Mouse (Mus musculus): Measurements from ENCODE around the gene Snip1. TPM values are rescaled to one million over a fixed set of nuclear protein-coding genes. Genes with fewer than 3 reads are reported as not detected.

Gene Snip1
- polyA plus RNA-seq, 1 experiment from 2014 or later, result 43.1 TPM

DNA sequence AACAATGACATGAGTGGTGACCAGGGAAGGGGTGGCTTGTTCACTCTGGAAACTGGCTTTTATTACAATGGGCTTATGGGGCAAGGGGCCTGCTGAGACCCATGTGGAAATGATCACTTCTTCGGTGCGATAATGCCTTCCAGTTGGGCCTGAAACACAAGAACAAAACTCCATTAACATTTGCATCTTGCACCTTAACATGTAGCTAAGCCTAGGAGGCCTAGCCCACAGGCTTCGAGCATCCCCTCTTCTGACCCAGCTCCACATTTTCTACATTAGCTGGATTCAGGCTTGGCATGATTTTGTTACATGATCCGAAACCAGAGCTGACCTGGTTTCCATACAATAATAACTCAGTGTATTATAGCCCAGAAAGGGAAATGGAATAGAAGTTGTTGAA is 10.0 kb upstream of the Snip1 start:
- peak overlapping the region; percentile 41; the same call in 1 of the 2 replicates for H3K27ac ChIP-seq (replicated peaks; ENCODE audit: low read depth, low read length)

GRCm38 (mm10) chr4:125057273-125057672 is 9.2 kb upstream of the Snip1 start:
- H3K4me3 ChIP-seq (ENCODE audit: low read depth, low read length), result no peak overlapping the region
- no peak overlapping the region for H3K27ac ChIP-seq (replicated peaks; ENCODE audit: low read depth, low read length)
- no peak for DNase-seq (ENCODE audit: low spot score)
- H3K4me1 ChIP-seq (ENCODE audit: control insufficient read depth, insufficient read depth, low read length), result no peaks in the 10 kb centered on the region; the same call in 1 of the 2 replicates
- H3K4me2 ChIP-seq (ENCODE audit: low read depth, low read length), result no peak overlapping the region
- 0 out of 2 replicates have a peak, but pooled peaks have one; percentile 7 for ATAC-seq (replicated peaks; ENCODE audit: insufficient number of reproducible peaks, low FRiP score, low TSS enrichment, low read depth)
- H3K9ac ChIP-seq (replicated peaks; ENCODE audit: low read length), result no peak overlapping the region
- H3K27me3 ChIP-seq (ENCODE audit: control insufficient read depth, insufficient read depth, low read length), result no peaks in the 10 kb centered on the region
- no peaks in the 10 kb centered on the region; the same call in none of the 2 replicates for H3K36me3 ChIP-seq (replicated peaks; ENCODE audit: control insufficient read depth, insufficient read depth, low read depth, low read length)
- no peaks in the 10 kb centered on the region for H3K9me3 ChIP-seq (replicated peaks; ENCODE audit: control insufficient read depth, low read length)
- WGBS, result 39% methylated on average over 3 of the region's 3 CpGs

More for the DNA sequence above, 10.0 kb upstream of the Snip1 start:
- Histone ChIP-seq H3K4me2 (ENCODE audit: low read depth, low read length) (no peak overlapping the region), H3K9ac (replicated peaks; ENCODE audit: low read length) (no peak overlapping the region), H3K9me3 (replicated peaks; ENCODE audit: control insufficient read depth, low read length) (no peaks in the 10 kb centered on the region), H3K27me3 (ENCODE audit: control insufficient read depth, insufficient read depth, low read length) (no peaks in the 10 kb centered on the region), H3K4me3 (ENCODE audit: low read depth, low read length) (no peak overlapping the region), H3K4me1 (ENCODE audit: control insufficient read depth, insufficient read depth, low read length) (no peaks in the 10 kb centered on the region; the same call in 1 of the 2 replicates), H3K36me3 (replicated peaks; ENCODE audit: control insufficient read depth, insufficient read depth, low read depth, low read length) (no peaks in the 10 kb centered on the region; the same call in none of the 2 replicates)
- peak; percentile 75 for DNase-seq (ENCODE audit: low spot score)
- WGBS, result 37% methylated on average over 4 of the region's 4 CpGs
- peak; percentile 17; the same call in 1 of the 2 replicates for ATAC-seq (replicated peaks; ENCODE audit: insufficient number of reproducible peaks, low FRiP score, low TSS enrichment, low read depth)

DNA sequence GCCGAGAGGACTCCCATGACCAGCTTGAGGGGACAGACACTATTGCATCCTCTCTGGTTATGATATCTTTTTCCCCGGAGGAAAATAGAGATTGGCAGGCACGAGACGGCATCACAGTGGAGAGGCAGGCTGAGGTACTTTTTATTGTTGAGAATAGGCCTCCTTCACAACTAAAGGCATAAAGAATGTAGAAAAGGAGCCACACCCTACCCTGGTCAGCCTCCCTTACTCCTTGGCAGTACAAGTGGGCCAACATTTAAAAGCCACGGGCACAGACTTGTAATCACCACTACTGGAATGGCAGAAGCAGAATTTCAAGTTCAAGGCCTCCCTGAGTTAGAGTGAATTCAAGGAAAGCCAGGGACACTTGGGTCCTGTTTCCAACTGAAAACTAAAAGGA is 8.4 kb upstream of the Snip1 start:
- Histone ChIP-seq H3K4me3 (ENCODE audit: low read depth, low read length) (no peak overlapping the region), H3K27me3 (ENCODE audit: control insufficient read depth, insufficient read depth, low read length) (no peaks in the 10 kb centered on the region), H3K9me3 (replicated peaks; ENCODE audit: control insufficient read depth, low read length) (no peaks in the 10 kb centered on the region), H3K4me1 (ENCODE audit: control insufficient read depth, insufficient read depth, low read length) (no peaks in the 10 kb centered on the region; the same call in 1 of the 2 replicates), H3K36me3 (replicated peaks; ENCODE audit: control insufficient read depth, insufficient read depth, low read depth, low read length) (no peaks in the 10 kb centered on the region; the same call in 1 of the 2 replicates), H3K27ac (replicated peaks; ENCODE audit: low read depth, low read length) (no peak overlapping the region), H3K4me2 (ENCODE audit: low read depth, low read length) (no peak overlapping the region), H3K9ac (replicated peaks; ENCODE audit: low read length) (no peak overlapping the region)
- WGBS, result 51% methylated on average over 5 of the region's 5 CpGs
- ATAC-seq (replicated peaks; ENCODE audit: insufficient number of reproducible peaks, low FRiP score, low TSS enrichment, low read depth), result 0 out of 2 replicates have a peak, but pooled peaks have one; percentile 27
- DNase-seq (ENCODE audit: low spot score), result no peak

GRCm38 (mm10) chr4:125059025-125059424 is 7.4 kb upstream of the Snip1 start:
- H3K9ac ChIP-seq (replicated peaks; ENCODE audit: low read length), result no peak overlapping the region
- H3K27me3 ChIP-seq (ENCODE audit: control insufficient read depth, insufficient read depth, low read length), result no peaks in the 10 kb centered on the region
- no peak overlapping the region for H3K27ac ChIP-seq (replicated peaks; ENCODE audit: low read depth, low read length)
- no peaks in the 10 kb centered on the region for H3K9me3 ChIP-seq (replicated peaks; ENCODE audit: control insufficient read depth, low read length)
- H3K4me3 ChIP-seq (ENCODE audit: low read depth, low read length), result no peak overlapping the region
- peak; percentile 64; the same call in 1 of the 2 replicates for ATAC-seq (replicated peaks; ENCODE audit: insufficient number of reproducible peaks, low FRiP score, low TSS enrichment, low read depth)
- no peaks in the 10 kb centered on the region; the same call in 1 of the 2 replicates for H3K36me3 ChIP-seq (replicated peaks; ENCODE audit: control insufficient read depth, insufficient read depth, low read depth, low read length)
- no peaks in the 10 kb centered on the region; the same call in 1 of the 2 replicates for H3K4me1 ChIP-seq (ENCODE audit: control insufficient read depth, insufficient read depth, low read length)
- peak; percentile 80 for DNase-seq (ENCODE audit: low spot score)
- 2% methylated on average over 8 of the region's 8 CpGs for WGBS
- H3K4me2 ChIP-seq (ENCODE audit: low read depth, low read length), result peak overlapping the region; percentile 36

DNA sequence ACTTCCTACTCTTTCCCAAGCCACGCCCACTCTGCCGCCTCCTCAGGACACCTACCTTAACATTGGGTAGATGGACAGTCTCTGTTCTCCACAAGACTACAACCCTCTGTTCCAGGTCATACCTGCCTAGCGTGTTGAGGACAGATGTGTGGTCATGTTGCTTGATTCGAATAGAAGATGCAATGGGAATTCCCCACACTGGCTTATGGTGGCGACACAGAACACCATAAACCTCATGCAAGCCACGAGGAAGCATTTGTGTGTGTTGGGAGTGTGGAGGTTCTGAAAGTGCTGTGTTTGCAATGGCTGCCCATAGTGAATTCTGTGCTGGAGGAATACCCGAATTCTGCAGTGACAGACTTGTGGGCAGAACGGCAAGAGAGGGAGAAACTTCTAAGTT is 2.6 kb upstream of the Snip1 start:
- DNase-seq (ENCODE audit: low spot score), result no peak
- no peaks in the 10 kb centered on the region for H3K4me1 ChIP-seq (ENCODE audit: control insufficient read depth, insufficient read depth, low read length)
- 73% methylated on average over 8 of the region's 8 CpGs for WGBS
- no peak overlapping the region for H3K4me2 ChIP-seq (ENCODE audit: low read depth, low read length)
- peaks cover 2% of the 10 kb centered on the region; the same call in 1 of the 2 replicates for H3K36me3 ChIP-seq (replicated peaks; ENCODE audit: control insufficient read depth, insufficient read depth, low read depth, low read length)
- no peak overlapping the region for H3K27ac ChIP-seq (replicated peaks; ENCODE audit: low read depth, low read length)
- no peak for ATAC-seq (replicated peaks; ENCODE audit: insufficient number of reproducible peaks, low FRiP score, low TSS enrichment, low read depth)
- no peaks in the 10 kb centered on the region for H3K9me3 ChIP-seq (replicated peaks; ENCODE audit: control insufficient read depth, low read length)
- H3K4me3 ChIP-seq (ENCODE audit: low read depth, low read length), result no peak overlapping the region
- no peaks in the 10 kb centered on the region for H3K27me3 ChIP-seq (ENCODE audit: control insufficient read depth, insufficient read depth, low read length)
- no peak overlapping the region for H3K9ac ChIP-seq (replicated peaks; ENCODE audit: low read length)

GRCm38 (mm10) chr4:125065517-125066307 is 760 bp upstream of the Snip1 start, which contains the start of gene Dnali1:
TSS of gene Dnali1 (minus strand) at chr4:125065703.
- Histone ChIP-seq H3K4me2 (ENCODE audit: low read depth, low read length) (peak within 1 kb of the TSS; percentile 71), H3K4me1 (ENCODE audit: control insufficient read depth, insufficient read depth, low read length) (no peaks in the 10 kb centered on the region), H3K9ac (replicated peaks; ENCODE audit: low read length) (peak within 1 kb of the TSS; percentile 84), H3K27ac (replicated peaks; ENCODE audit: low read depth, low read length) (0 out of 2 replicates have a peak within 1 kb of the TSS, but pooled peaks have one; percentile 13), H3K4me3 (ENCODE audit: low read depth, low read length) (peak within 1 kb of the TSS; percentile 99), H3K27me3 (ENCODE audit: control insufficient read depth, insufficient read depth, low read length) (no peaks in the 10 kb centered on the region), H3K9me3 (replicated peaks; ENCODE audit: control insufficient read depth, low read length) (no peaks in the 10 kb centered on the region), H3K36me3 (replicated peaks; ENCODE audit: control insufficient read depth, insufficient read depth, low read depth, low read length) (peaks cover 5% of the 10 kb centered on the region; the same call in 1 of the 2 replicates)
- DNase-seq (ENCODE audit: low spot score) (peak; percentile 79), ATAC-seq (replicated peaks; ENCODE audit: insufficient number of reproducible peaks, low FRiP score, low TSS enrichment, low read depth) (no peak)
- WGBS, result 3% methylated on average over 26 of the region's 26 CpGs

- ATAC-seq (replicated peaks; ENCODE audit: insufficient number of reproducible peaks, low FRiP score, low TSS enrichment, low read depth), result no peak
- H3K4me2 ChIP-seq (ENCODE audit: low read depth, low read length), result no peak overlapping the region
- no peak overlapping the region for H3K27ac ChIP-seq (replicated peaks; ENCODE audit: low read depth, low read length)
- no peak overlapping the region for H3K4me3 ChIP-seq (ENCODE audit: low read depth, low read length)
- no peak overlapping the region for H3K9ac ChIP-seq (replicated peaks; ENCODE audit: low read length)
- 92% methylated on average over 2 of the region's 2 CpGs for WGBS
- no peaks in the 10 kb centered on the region for H3K4me1 ChIP-seq (ENCODE audit: control insufficient read depth, insufficient read depth, low read length)
- H3K36me3 ChIP-seq (replicated peaks; ENCODE audit: control insufficient read depth, insufficient read depth, low read depth, low read length), result peaks cover 2% of the 10 kb centered on the region
- no peak for DNase-seq (ENCODE audit: low spot score)
- H3K27me3 ChIP-seq (ENCODE audit: control insufficient read depth, insufficient read depth, low read length), result no peaks in the 10 kb centered on the region
- no peaks in the 10 kb centered on the region for H3K9me3 ChIP-seq (replicated peaks; ENCODE audit: control insufficient read depth, low read length)
Measured at GRCm38 (mm10) chr4:125077700-125078099, 11.2 kb downstream of the Snip1 start.

DNA sequence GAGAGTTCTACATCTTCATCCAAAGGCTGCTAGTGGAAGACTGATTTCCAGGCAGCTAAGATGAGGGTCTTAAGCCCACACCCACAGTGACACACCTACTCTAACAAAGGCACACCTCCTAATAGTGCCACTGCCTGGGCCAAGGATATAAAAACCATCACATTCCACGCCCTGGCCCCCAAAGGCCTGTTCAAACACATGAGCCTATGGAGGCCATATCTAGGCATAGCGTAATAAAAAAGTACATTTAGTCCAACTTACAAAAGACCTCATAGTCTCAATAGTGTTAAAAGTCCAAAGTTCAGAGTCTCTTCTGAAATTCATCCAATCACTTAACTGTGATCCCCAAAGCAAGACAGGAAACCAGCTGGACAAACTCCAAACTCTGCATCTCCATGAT is 12.2 kb downstream of the Snip1 start:
- H3K27me3 ChIP-seq (ENCODE audit: control insufficient read depth, insufficient read depth, low read length), result no peaks in the 10 kb centered on the region

More for the DNA sequence above, 12.2 kb downstream of the Snip1 start:
- DNase-seq (ENCODE audit: low spot score) (no peak), ATAC-seq (replicated peaks; ENCODE audit: insufficient number of reproducible peaks, low FRiP score, low TSS enrichment, low read depth) (no peak)
- Histone ChIP-seq H3K9me3 (replicated peaks; ENCODE audit: control insufficient read depth, low read length) (no peaks in the 10 kb centered on the region), H3K36me3 (replicated peaks; ENCODE audit: control insufficient read depth, insufficient read depth, low read depth, low read length) (no peaks in the 10 kb centered on the region; the same call in none of the 2 replicates), H3K4me3 (ENCODE audit: low read depth, low read length) (no peak overlapping the region), H3K9ac (replicated peaks; ENCODE audit: low read length) (no peak overlapping the region), H3K27ac (replicated peaks; ENCODE audit: low read depth, low read length) (no peak overlapping the region), H3K4me2 (ENCODE audit: low read depth, low read length) (no peak overlapping the region), H3K4me1 (ENCODE audit: control insufficient read depth, insufficient read depth, low read length) (no peaks in the 10 kb centered on the region)
- 94% methylated on average over 2 of the region's 2 CpGs for WGBS
